Mouse (Mus musculus) kidney, postnatal 10 days (tissue): ENCODE data around the gene Gm4070.
"Not testable (repeated sequence)": the region's sequence is repeated elsewhere in the genome, so short reads cannot be mapped to it uniquely, and the experiment has no call there.

Experiments
- DNase-seq: peaks from one replicate; pipeline ENCODE4 v3.0.0; 2021; ENCODE audit warnings: mixed read lengths

The Gm4070 gene

DNA sequence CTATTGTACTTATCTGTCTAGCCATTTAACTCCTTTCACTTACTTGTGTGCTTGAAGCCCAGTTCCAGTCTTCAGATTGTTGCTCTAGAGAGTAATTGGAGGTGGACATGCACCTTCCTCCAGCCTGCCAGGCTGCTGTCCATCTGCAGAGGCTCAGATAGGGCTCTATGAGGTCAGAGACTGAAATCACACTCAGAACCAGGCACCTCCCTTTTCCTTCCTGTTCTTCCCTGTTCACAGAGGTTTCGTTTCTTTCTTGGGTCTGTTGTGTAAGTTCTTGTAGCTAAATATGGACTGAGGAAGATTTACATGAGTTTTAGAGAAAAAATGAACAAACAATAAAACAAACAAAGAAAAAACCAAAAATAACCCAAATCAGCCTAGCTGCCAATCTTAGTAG, at the start of gene Gm4070:
Gm4070 (minus strand) TSS at position 156 of the 400 bp plus-strand sequence.
- not testable (repeated sequence) for DNase-seq

DNA sequence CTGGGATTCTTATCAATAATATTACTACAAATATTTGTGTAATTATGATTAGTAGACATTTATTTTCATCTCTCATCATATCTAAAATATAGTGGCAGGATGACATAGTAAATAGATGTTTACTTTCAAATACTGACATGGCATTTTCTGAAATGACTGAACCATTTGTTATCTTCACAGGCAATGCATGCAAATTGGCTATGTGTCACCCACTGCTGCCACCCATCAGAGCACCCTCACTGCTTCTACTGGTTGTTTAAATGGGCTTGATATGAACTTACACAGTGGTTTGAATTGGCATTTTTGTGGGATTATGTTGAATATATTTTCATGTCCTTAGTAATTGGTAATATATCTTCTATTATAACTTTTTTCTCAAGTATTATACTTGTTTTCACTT, 773 bp upstream of the Gm4070 start:
- not testable (repeated sequence) for DNase-seq

DNA sequence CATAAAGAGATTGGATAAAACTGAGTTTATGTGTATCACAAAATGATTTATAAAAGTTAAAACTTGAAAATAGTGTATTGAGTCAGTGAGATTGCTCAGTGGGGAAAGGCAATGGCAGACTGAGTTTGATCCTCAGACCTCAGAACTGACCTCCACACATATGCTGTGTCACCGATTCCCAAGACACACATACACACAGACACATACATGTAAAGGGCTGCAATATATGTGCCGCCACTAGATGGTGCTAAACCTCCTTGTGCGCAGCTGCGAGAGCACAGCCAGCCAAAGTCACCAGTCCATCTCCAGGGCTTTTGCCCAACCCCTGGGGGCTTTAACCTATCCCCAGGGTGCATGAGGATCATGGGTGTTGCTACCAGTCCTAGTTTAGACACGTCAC, 1.4 kb downstream of the Gm4070 start:
- not testable (repeated sequence) for DNase-seq

DNA sequence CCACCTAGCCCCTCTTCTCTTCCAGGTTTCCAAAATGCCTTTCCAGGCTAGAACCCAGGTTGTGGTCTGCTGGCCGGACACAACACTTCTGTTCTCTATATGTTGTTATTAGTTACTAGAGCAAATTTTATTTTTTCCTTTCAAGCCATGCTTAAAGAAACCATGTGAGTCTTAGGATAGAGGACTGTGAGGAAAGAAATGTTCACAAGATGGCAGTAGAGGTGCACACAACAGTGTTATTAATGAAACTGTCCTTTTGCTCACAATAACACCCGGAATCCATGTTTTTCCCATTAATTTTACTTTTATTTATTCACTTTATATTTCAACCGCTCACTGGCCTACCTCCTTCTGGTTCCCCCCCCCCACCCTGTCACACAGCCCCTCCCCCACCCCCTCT, 8.5 kb downstream of the Gm4070 start:
- not testable (repeated sequence) for DNase-seq

DNA sequence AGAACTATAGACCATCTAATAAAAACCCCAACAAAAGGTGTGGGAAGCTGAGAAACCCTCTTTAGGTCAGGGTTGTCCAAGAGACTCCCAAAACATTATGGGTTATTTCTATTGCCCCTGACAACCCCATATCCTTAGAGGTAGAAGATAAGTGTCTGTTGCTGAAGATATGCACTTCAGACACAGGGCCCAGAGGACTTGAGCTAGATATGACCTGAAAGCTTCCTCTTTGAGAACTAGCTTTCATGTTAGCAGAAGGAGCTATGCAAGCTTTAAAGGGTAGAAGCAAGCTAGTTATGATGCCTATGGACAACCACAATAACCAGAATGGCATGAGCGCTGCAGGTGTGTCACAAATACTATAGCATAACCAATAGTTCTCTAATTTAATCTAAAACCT, 21.6 kb downstream of the Gm4070 start:
- not testable (repeated sequence) for DNase-seq

DNA sequence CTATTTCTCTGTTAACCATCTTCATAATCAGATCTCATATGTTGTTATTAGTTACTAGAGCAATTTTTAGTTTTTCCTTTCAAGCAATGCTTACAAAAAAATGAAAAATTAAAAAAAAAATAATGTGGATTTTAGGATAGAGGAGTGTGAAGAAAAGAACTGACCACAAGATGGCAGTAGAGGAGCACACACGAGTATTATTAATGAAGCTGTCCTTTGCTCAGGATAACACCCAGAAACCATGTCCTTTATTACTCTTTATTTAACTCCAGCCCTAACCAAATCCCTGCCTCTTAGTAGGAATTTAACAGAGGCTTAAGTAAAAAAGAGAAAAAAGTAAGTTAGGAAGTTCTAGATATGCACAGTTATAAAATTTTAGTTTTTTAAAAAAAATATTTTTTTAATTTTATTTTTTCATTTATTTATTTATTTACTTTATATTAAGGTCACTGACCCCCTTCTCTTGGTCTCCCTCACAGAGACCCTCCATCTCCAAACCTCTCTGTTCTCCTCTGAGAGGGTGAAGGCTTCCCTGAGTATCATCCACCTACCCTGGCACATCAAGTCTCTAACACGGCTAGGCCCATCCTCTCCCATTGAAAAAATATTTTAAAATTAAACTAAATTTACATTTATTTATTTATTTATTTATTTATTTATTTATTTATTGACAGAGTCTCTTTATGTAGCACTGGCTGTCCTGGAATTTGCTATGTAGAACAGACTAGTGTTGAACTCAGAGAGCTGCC, 70.0 kb downstream of the Gm4070 start:
- DNase-seq = not testable (repeated sequence)

DNA sequence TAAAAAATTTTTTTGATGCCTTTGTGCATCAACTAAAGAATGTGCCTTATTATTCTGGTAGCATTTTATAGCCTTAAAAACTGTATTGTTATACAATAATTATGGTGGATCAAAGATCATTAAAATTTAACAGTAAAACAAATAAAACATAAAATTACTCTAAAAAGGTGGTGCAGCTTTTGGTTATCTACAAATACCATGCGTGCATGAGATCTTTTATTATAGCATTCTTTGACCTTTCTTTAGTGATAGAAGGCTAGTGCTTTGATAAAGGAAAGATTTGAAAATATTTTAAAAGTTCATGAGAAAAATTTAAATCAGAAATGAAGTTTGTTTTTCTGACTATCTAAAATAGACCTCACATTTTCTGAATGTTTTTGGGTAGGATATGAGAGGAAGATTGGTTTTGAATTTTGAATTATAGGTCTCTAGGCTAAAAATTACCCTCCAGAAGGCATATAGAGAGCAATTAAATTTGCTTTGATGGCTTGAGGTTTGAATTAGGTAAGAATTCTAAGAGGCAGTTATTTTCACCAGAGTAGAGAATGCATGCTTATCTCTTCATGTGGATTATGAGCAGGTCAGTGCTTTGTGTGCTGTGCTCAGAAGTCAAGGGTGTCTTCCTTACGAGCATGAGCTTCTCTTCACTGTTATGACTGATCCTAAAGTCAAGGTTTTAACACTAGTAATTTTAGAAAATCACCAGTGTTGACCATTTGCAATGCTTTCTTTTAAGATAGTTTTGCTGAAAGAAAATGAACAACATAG, 73.9 kb downstream of the Gm4070 start:
- DNase-seq = not testable (repeated sequence)

DNA sequence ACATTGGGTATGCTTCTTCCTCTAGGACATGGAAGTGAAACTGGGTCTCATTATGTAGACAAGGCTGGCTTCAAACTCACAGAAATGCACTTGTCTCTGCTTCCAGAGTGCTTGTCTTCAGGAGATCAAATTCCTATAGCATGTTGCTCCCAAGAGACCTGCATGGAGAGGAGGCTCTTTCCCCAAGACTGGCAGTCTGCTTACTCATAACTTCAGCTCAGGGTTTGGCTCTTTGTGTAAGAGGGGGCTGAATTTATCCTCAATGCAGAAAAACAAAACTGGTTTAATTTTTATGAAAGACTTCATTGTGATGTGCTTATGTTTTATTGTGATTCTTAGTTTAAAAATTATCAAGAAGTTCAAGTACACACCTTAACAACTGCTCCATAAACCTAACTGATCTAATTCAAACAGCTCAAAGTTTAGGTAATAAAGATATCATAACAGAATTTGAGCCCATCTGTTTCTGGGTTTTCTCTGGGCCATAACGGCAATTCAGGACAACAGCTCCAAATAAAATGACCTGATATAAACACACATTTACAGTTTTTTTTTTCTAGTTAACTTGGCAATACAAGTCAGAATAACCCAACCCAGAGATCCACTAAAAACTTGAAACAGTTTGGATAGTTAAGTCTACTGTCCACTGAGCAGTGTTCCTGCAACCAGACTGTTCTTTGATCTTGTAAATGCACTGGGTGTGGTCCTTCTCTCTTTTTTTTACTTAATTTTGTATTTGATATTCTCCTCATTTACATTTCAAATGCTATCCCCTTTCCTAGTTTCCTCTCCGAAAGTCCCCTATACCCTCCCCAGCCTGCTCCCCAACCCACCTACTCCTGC, 97.8 kb downstream of the Gm4070 start:
- DNase-seq = not testable (repeated sequence)
